28 mouse cellular contexts compared by ENCODE assay signal in the genomic region with DNA sequence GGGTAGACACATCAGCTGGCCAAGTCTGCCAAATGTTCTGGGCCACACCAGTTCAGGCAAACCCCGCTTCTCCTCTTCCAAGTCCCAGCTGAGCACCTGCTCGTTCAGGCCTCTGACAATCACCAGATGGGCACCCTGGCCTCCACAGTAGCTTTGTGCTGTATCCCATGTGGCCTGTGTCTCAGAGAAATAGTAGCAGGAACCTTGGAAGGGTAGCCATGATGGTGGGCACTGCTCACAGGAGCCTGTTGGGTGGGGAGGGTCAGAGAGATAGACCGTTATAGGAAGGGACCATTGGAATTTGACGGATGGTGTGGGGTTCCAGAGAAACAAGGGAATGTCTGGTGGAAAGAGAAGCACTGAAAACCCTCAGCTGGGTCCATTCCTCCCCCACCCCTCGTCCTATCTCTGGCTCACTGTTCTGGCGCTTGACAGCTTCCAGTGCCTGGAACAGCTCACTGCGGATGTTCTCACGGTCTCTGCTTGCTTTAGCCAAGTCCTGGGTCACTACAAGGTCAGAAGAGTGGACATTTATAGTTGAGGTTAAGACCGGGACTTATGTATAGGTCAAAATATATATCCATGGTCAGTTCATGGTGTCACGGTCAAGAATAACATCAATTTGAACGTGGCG. TPM values are rescaled to one million over a fixed set of nuclear protein-coding genes. Genes with fewer than 3 reads are reported as not detected.
DNase-seq lines count a peak whose midpoint lies in the region; ATAC-seq and TF ChIP-seq lines count a peak whose summit lies in the region.
"Had no signal": no experiment of that assay in that cellular context is flagged by ENCODE, and none has a peak within 500 bp of the region (broad histone marks: within the 10 kb centered on the region; RNA-seq: fewer than 3 reads in every experiment).

No protein-coding gene starts in this region.

- no peaks in the 10 kb centered on the region for H3K79me2 ChIP-seq in heart, adult 2 months (replicated peaks; ENCODE audit: control insufficient read depth, insufficient read depth, low read length)

- H3K27ac ChIP-seq in heart, adult 2 months = peak overlapping the region; percentile 27; the same call in 1 of the 2 replicates
- H3K27ac ChIP-seq in liver, embryonic 16.5 days (ENCODE audit: low read length) = no peak overlapping the region
- H3K27ac ChIP-seq in liver, embryonic 11.5 days (ENCODE audit: low read depth, low read length) = no peak overlapping the region
- H3K27ac ChIP-seq in heart, embryonic 12.5 days (ENCODE audit: poor library complexity, severe bottlenecking) = peak overlapping the region; percentile 61; the same call in 1 of the 2 replicates
- H3K27ac ChIP-seq in forebrain, embryonic 12.5 days = no peak overlapping the region
- H3K27ac ChIP-seq: embryonic facial prominence, embryonic 13.5 days; forebrain, embryonic 15.5 days; neural tube, embryonic 15.5 days; stomach, embryonic 15.5 days had no signal

- H3K36me3 ChIP-seq in heart, adult 2 months (ENCODE audit: control insufficient read depth, insufficient read depth, low read length) = no peaks in the 10 kb centered on the region
- no peaks in the 10 kb centered on the region for H3K36me3 ChIP-seq in liver, embryonic 16.5 days (ENCODE audit: control insufficient read depth, insufficient read depth)
- no peaks in the 10 kb centered on the region for H3K36me3 ChIP-seq in liver, embryonic 11.5 days (ENCODE audit: control insufficient read depth, insufficient read depth, low read length)
- no peaks in the 10 kb centered on the region for H3K36me3 ChIP-seq in heart, embryonic 12.5 days
- H3K36me3 ChIP-seq in forebrain, embryonic 12.5 days (replicated peaks) = no peaks in the 10 kb centered on the region
- H3K36me3 ChIP-seq: embryonic facial prominence, embryonic 13.5 days; forebrain, embryonic 15.5 days; G1E; neural tube, embryonic 15.5 days; stomach, embryonic 15.5 days had no signal

- no peaks in the 10 kb centered on the region for H3K9me3 ChIP-seq in liver, embryonic 16.5 days (replicated peaks; ENCODE audit: control insufficient read depth, low read length)
- no peaks in the 10 kb centered on the region for H3K9me3 ChIP-seq in liver, embryonic 11.5 days (ENCODE audit: control insufficient read depth, low read length)
- H3K9me3 ChIP-seq in heart, embryonic 12.5 days (replicated peaks) = no peaks in the 10 kb centered on the region
- no peaks in the 10 kb centered on the region for H3K9me3 ChIP-seq in forebrain, embryonic 12.5 days
- H3K9me3 ChIP-seq: embryonic facial prominence, embryonic 13.5 days; forebrain, embryonic 15.5 days; G1E; neural tube, embryonic 15.5 days; stomach, embryonic 15.5 days had no signal

- 0 out of 2 replicates have a peak, but pooled peaks have one; percentile 43 for ATAC-seq in liver, embryonic 16.5 days (ENCODE audit: low read depth)
- ATAC-seq in liver, embryonic 11.5 days (replicated peaks; ENCODE audit: low FRiP score) = no peak
- ATAC-seq in heart, embryonic 12.5 days (ENCODE audit: insufficient number of reproducible peaks, low FRiP score) = peak; percentile 54
- no peak for ATAC-seq in forebrain, embryonic 12.5 days (ENCODE audit: low FRiP score)
- ATAC-seq: activated CD4-positive, CD25-positive, alpha-beta regulatory T cell, adult 4 months; forebrain, embryonic 15.5 days; midbrain, embryonic 16.5 days had no signal

- no peaks in the 10 kb centered on the region for H3K4me1 ChIP-seq in heart, adult 2 months (ENCODE audit: control insufficient read depth, insufficient read depth, low read length)
- no peaks in the 10 kb centered on the region for H3K4me1 ChIP-seq in liver, embryonic 16.5 days (ENCODE audit: control insufficient read depth, low read depth, low read length)
- no peaks in the 10 kb centered on the region for H3K4me1 ChIP-seq in liver, embryonic 11.5 days (replicated peaks; ENCODE audit: control insufficient read depth, insufficient read depth, low read length)
- peaks cover 13% of the 10 kb centered on the region; the same call in 1 of the 2 replicates for H3K4me1 ChIP-seq in heart, embryonic 12.5 days (replicated peaks)
- H3K4me1 ChIP-seq in forebrain, embryonic 12.5 days = no peaks in the 10 kb centered on the region
- H3K4me1 ChIP-seq: embryonic facial prominence, embryonic 13.5 days; forebrain, embryonic 15.5 days; neural tube, embryonic 15.5 days; stomach, embryonic 15.5 days had no signal

- H3K4me3 ChIP-seq in heart, adult 2 months = no peak overlapping the region
- H3K4me3 ChIP-seq in liver, embryonic 16.5 days (ENCODE audit: low read depth, low read length) = no peak overlapping the region
- no peak overlapping the region for H3K4me3 ChIP-seq in liver, embryonic 11.5 days (ENCODE audit: low read depth, low read length)
- no peak overlapping the region for H3K4me3 ChIP-seq in heart, embryonic 12.5 days
- no peak overlapping the region for H3K4me3 ChIP-seq in forebrain, embryonic 12.5 days (replicated peaks)
- H3K4me3 ChIP-seq: embryonic facial prominence, embryonic 13.5 days; forebrain, embryonic 15.5 days; neural tube, embryonic 15.5 days; stomach, embryonic 15.5 days had no signal

- intact Hi-C loops in heart, adult 2 months (cut with DNase I) = loop anchor here (5.0 kb wide), 2 partner anchors 240 to 425 kb away; no protein-coding TSS in a partner anchor

- no peak for TF ChIP-seq EP300 in heart, adult 2 months (IDR thresholded peaks at IDR 0.05; ENCODE audit: insufficient read depth, low read depth, low read length)

- WGBS in heart, adult 2 months = 40% methylated on average over 12 of the region's 12 CpGs
- WGBS in liver, embryonic 16.5 days (ENCODE audit: insufficient replicate concordance) = 67% methylated on average over 12 of the region's 12 CpGs
- WGBS in liver, embryonic 11.5 days = 73% methylated on average over 12 of the region's 12 CpGs
- WGBS in heart, embryonic 12.5 days = 43% methylated on average over 12 of the region's 12 CpGs
- 88% methylated on average over 12 of the region's 12 CpGs for WGBS in forebrain, embryonic 12.5 days

- TF ChIP-seq CTCF in heart, adult 2 months (IDR thresholded peaks at IDR 0.05) = no peak

- H3K27me3 ChIP-seq in heart, adult 2 months (ENCODE audit: control insufficient read depth, insufficient read depth, low read length) = no peaks in the 10 kb centered on the region
- no peaks in the 10 kb centered on the region for H3K27me3 ChIP-seq in liver, embryonic 16.5 days (ENCODE audit: control insufficient read depth, insufficient read depth, low read depth, low read length)
- no peaks in the 10 kb centered on the region for H3K27me3 ChIP-seq in liver, embryonic 11.5 days (replicated peaks; ENCODE audit: control insufficient read depth, insufficient read depth, low read length)
- no peaks in the 10 kb centered on the region for H3K27me3 ChIP-seq in heart, embryonic 12.5 days (replicated peaks)
- H3K27me3 ChIP-seq in forebrain, embryonic 12.5 days = no peaks in the 10 kb centered on the region
- H3K27me3 ChIP-seq: embryonic facial prominence, embryonic 13.5 days; forebrain, embryonic 15.5 days; neural tube, embryonic 15.5 days; stomach, embryonic 15.5 days had no signal

- no peak for TF ChIP-seq POLR2A in heart, adult 2 months (IDR thresholded peaks at IDR 0.05; ENCODE audit: insufficient read depth, low read depth, low read length)

- no peak overlapping the region for H3K4me2 ChIP-seq in liver, embryonic 16.5 days (ENCODE audit: low read depth, low read length)
- H3K4me2 ChIP-seq in liver, embryonic 11.5 days = no peak overlapping the region
- no peak overlapping the region for H3K4me2 ChIP-seq in heart, embryonic 12.5 days
- H3K4me2 ChIP-seq in forebrain, embryonic 12.5 days = no peak overlapping the region
- H3K4me2 ChIP-seq: embryonic facial prominence, embryonic 13.5 days; forebrain, embryonic 15.5 days; neural tube, embryonic 15.5 days; stomach, embryonic 15.5 days had no signal

- H3K9ac ChIP-seq in heart, adult 2 months (ENCODE audit: low read depth, low read length) = no peak overlapping the region
- H3K9ac ChIP-seq in liver, embryonic 16.5 days (ENCODE audit: low read depth, low read length) = no peak overlapping the region
- H3K9ac ChIP-seq in liver, embryonic 11.5 days (ENCODE audit: low read depth, low read length) = no peak overlapping the region
- H3K9ac ChIP-seq in heart, embryonic 12.5 days = no peak overlapping the region
- no peak overlapping the region for H3K9ac ChIP-seq in forebrain, embryonic 12.5 days
- H3K9ac ChIP-seq: embryonic facial prominence, embryonic 13.5 days; forebrain, embryonic 15.5 days; neural tube, embryonic 15.5 days; stomach, embryonic 15.5 days had no signal

- DNase-seq in heart, adult 2 months = peak in 1 of 2 experiments; percentile 15
- DNase-seq in heart, postnatal 4 days = no peak
- no peak for DNase-seq in liver, embryonic 11.5 days (ENCODE audit: low spot score)
- DNase-seq in yolk sac, embryonic 10.5 days (ENCODE audit: low spot score) = peak; percentile 11
- DNase-seq: adrenal gland, postnatal 14 days; cerebellum, adult 11 months; cerebellum, postnatal 14 days; gastrocnemius, postnatal 36 days; kidney, adult 11 months; kidney, postnatal 4 days; lung, adult 2 months; lung, postnatal 4 days; right cerebral cortex, postnatal 25 days; thymus, postnatal 14 days had no signal

RNA-seq across cellular contexts. Expression of gene Clec4g, which starts 3.0 kb away (rescaled TPM):
- under 1 TPM; 0.66 to 0.70 TPM for total RNA-seq in heart, adult 2 months (2021)
- polyA plus RNA-seq in heart, adult 2 months (2012; rRNA removed) = 0.45 and 1.3 TPM in 2 replicates
- 1 to 10 TPM in 1 of 2 experiments, under 1 TPM in 1; 0.63 to 1.3 TPM for total RNA-seq in heart, postnatal 4 days (2021)
- 8.2 and 10.3 TPM in 2 replicates for polyA plus RNA-seq in liver, embryonic 16.5 days (2015; fragmentation: Nextera tagmentation; extraction: Ambion mirVana)
- 0.92 and 1.8 TPM in 2 replicates for polyA plus RNA-seq in liver, embryonic 11.5 days (2014; fragmentation: Nextera tagmentation; extraction: Ambion mirVana)
- polyA plus RNA-seq in heart, embryonic 12.5 days (2016; fragmentation: Nextera tagmentation; extraction: Ambion mirVana) = 3.7 and 5.0 TPM in 2 replicates
- not detected in 2 replicates for polyA plus RNA-seq in forebrain, embryonic 12.5 days (2016; fragmentation: Nextera tagmentation; extraction: Ambion mirVana)
- total RNA-seq: gastrocnemius, postnatal 36 days; layer of hippocampus, postnatal 10 days had no signal
- polyA plus RNA-seq: activated CD4-positive, CD25-positive, alpha-beta regulatory T cell, adult 4 months; forebrain, embryonic 15.5 days; G1E; hindbrain, embryonic 11.5 days; limb, embryonic 11.5 days; midbrain, embryonic 16.5 days; neural tube, embryonic 15.5 days had no signal

RNA-seq across cellular contexts. Expression of gene Fcer2a, which starts 23.5 kb away (rescaled TPM):
- total RNA-seq in heart, adult 2 months (2021) = under 1 TPM; 0.29 to 0.32 TPM
- 0.76 and 0.98 TPM in 2 replicates for polyA plus RNA-seq in heart, adult 2 months (2012; rRNA removed)
- under 1 TPM in 1 of 2 experiments, not detected in 1; 0.18 TPM for total RNA-seq in heart, postnatal 4 days (2021)
- not detected in 2 replicates for polyA plus RNA-seq in liver, embryonic 16.5 days (2015; fragmentation: Nextera tagmentation; extraction: Ambion mirVana)
- 0.10 TPM in 1 of 2 replicates, not detected in the other for polyA plus RNA-seq in liver, embryonic 11.5 days (2014; fragmentation: Nextera tagmentation; extraction: Ambion mirVana)
- 0.14 and 0.19 TPM in 2 replicates for polyA plus RNA-seq in heart, embryonic 12.5 days (2016; fragmentation: Nextera tagmentation; extraction: Ambion mirVana)
- polyA plus RNA-seq in forebrain, embryonic 12.5 days (2016; fragmentation: Nextera tagmentation; extraction: Ambion mirVana) = 0.35 and 0.89 TPM in 2 replicates
- total RNA-seq: G1E; gastrocnemius, postnatal 36 days; layer of hippocampus, postnatal 10 days; left cerebral cortex, adult 8-10 months had no signal
- polyA plus RNA-seq: G1E had no signal

RNA-seq across cellular contexts. Expression of gene Cd209a, which starts 31.3 kb away (rescaled TPM):
- total RNA-seq in heart, adult 2 months (2021) = under 1 TPM in 1 of 2 experiments, not detected in 1; 0.16 TPM
- 1.00 TPM in 1 of 2 replicates, not detected in the other for polyA plus RNA-seq in heart, adult 2 months (2012; rRNA removed)
- total RNA-seq in heart, postnatal 4 days (2021) = not detected
- polyA plus RNA-seq in liver, embryonic 16.5 days (2015; fragmentation: Nextera tagmentation; extraction: Ambion mirVana) = 0.07 and 0.24 TPM in 2 replicates
- 0.23 TPM in 1 of 2 replicates, not detected in the other for polyA plus RNA-seq in liver, embryonic 11.5 days (2014; fragmentation: Nextera tagmentation; extraction: Ambion mirVana)
- not detected in 2 replicates for polyA plus RNA-seq in heart, embryonic 12.5 days (2016; fragmentation: Nextera tagmentation; extraction: Ambion mirVana)
- polyA plus RNA-seq in forebrain, embryonic 12.5 days (2016; fragmentation: Nextera tagmentation; extraction: Ambion mirVana) = not detected in 2 replicates
- total RNA-seq: G1E; layer of hippocampus, postnatal 10 days had no signal
- polyA plus RNA-seq: activated CD4-positive, CD25-positive, alpha-beta regulatory T cell, adult 4 months; forebrain, embryonic 15.5 days; G1E; hindbrain, embryonic 11.5 days; limb, embryonic 11.5 days; midbrain, embryonic 16.5 days; neural tube, embryonic 15.5 days had no signal

RNA-seq across cellular contexts. Expression of gene Trappc5, which starts 41.3 kb away (rescaled TPM):
- total RNA-seq in heart, adult 2 months (2021) = 10 to 100 TPM; 17.6 to 19.3 TPM
- polyA plus RNA-seq in heart, adult 2 months (2012; rRNA removed) = 19.9 and 30.1 TPM in 2 replicates
- 10 to 100 TPM; 16.8 to 19.8 TPM for total RNA-seq in heart, postnatal 4 days (2021)
- 12.9 and 13.0 TPM in 2 replicates for polyA plus RNA-seq in liver, embryonic 16.5 days (2015; fragmentation: Nextera tagmentation; extraction: Ambion mirVana)
- polyA plus RNA-seq in liver, embryonic 11.5 days (2014; fragmentation: Nextera tagmentation; extraction: Ambion mirVana) = 29.5 and 31.6 TPM in 2 replicates
- 33.3 and 34.1 TPM in 2 replicates for polyA plus RNA-seq in heart, embryonic 12.5 days (2016; fragmentation: Nextera tagmentation; extraction: Ambion mirVana)
- 44.6 and 44.8 TPM in 2 replicates for polyA plus RNA-seq in forebrain, embryonic 12.5 days (2016; fragmentation: Nextera tagmentation; extraction: Ambion mirVana)

RNA-seq across cellular contexts. Expression of gene Fcor, which starts 45.3 kb away (rescaled TPM):
- total RNA-seq in heart, adult 2 months (2021) = 1 to 10 TPM; 1.0 to 1.6 TPM
- polyA plus RNA-seq in heart, adult 2 months (2012; rRNA removed) = 4.2 and 12.9 TPM in 2 replicates
- total RNA-seq in heart, postnatal 4 days (2021) = under 1 TPM; 0.81 to 0.86 TPM
- polyA plus RNA-seq in liver, embryonic 16.5 days (2015; fragmentation: Nextera tagmentation; extraction: Ambion mirVana) = 3.9 and 4.0 TPM in 2 replicates
- polyA plus RNA-seq in liver, embryonic 11.5 days (2014; fragmentation: Nextera tagmentation; extraction: Ambion mirVana) = 7.3 and 11.4 TPM in 2 replicates
- 6.7 and 7.3 TPM in 2 replicates for polyA plus RNA-seq in heart, embryonic 12.5 days (2016; fragmentation: Nextera tagmentation; extraction: Ambion mirVana)
- polyA plus RNA-seq in forebrain, embryonic 12.5 days (2016; fragmentation: Nextera tagmentation; extraction: Ambion mirVana) = 6.7 and 7.0 TPM in 2 replicates
- total RNA-seq: G1E; gastrocnemius, postnatal 36 days had no signal
- polyA plus RNA-seq: activated CD4-positive, CD25-positive, alpha-beta regulatory T cell, adult 4 months; G1E had no signal

Comparison
In these comparisons a context has a peak if more than half of its experiments do, and no peak if none do; other contexts are left out.
1. ATAC-seq: peak in liver, embryonic 16.5 days (single experiment) and heart, embryonic 12.5 days (single experiment); none in liver, embryonic 11.5 days (single experiment) and forebrain, embryonic 12.5 days (single experiment).
2. H3K27ac ChIP-seq: peak in heart, adult 2 months (single experiment) and heart, embryonic 12.5 days (single experiment); none in liver, embryonic 16.5 days (single experiment), liver, embryonic 11.5 days (single experiment) and forebrain, embryonic 12.5 days (single experiment).